Mouse (Mus musculus) neural tube, embryonic 11.5 days (tissue): ENCODE data around the gene Gab1. TPM values are rescaled to one million over a fixed set of nuclear protein-coding genes. Genes with fewer than 3 reads are reported as not detected.

Source experiments
- ATAC-seq: fragments of 200-750 bp; cut with Nextera tagmentation; 2 replicates; pipeline ENCODE4 v1.8.0; 2017; ENCODE audit warnings: moderate number of reproducible peaks, mild to moderate bottlenecking, moderate TSS enrichment, moderate library complexity; ENCODE audit not compliant: insufficient read depth, low FRiP score, low TSS enrichment
- DNase-seq: peaks from one replicate; pipeline ENCODE4 v3.0.0-alpha.2; 2015; ENCODE audit warnings: low spot score
- H3K27ac ChIP-seq: fragments of 300-500 bp; sonication (generic); 2 replicates; pipeline ENCODE4 v1.5.1; 2014; ENCODE audit warnings: low read depth, mild to moderate bottlenecking, low read length
- H3K27me3 ChIP-seq: fragments of 300-500 bp; sonication (generic); 2 replicates; pipeline ENCODE4 v1.6.1; 2014; ENCODE audit warnings: mild to moderate bottlenecking, low read length, mixed read lengths; ENCODE audit not compliant: control insufficient read depth, insufficient read depth
- H3K36me3 ChIP-seq: fragments of 300-500 bp; sonication (generic); 2 replicates; pipeline ENCODE4 v1.6.1; 2014; ENCODE audit warnings: mild to moderate bottlenecking, low read length, moderate library complexity, mixed read lengths; ENCODE audit not compliant: control insufficient read depth, insufficient read depth
- H3K4me1 ChIP-seq: fragments of 300-500 bp; sonication (generic); 2 replicates; pipeline ENCODE4 v1.6.1; 2014; ENCODE audit warnings: low read length, mixed read lengths; ENCODE audit not compliant: control insufficient read depth, insufficient read depth
- H3K4me2 ChIP-seq: fragments of 300-500 bp; sonication (generic); 2 replicates; pipeline ENCODE4 v1.6.1; 2014; ENCODE audit warnings: low read depth, mild to moderate bottlenecking, moderate library complexity
- H3K4me3 ChIP-seq: fragments of 300-500 bp; sonication (generic); 2 replicates; pipeline ENCODE4 v1.5.1; 2014; ENCODE audit warnings: low read depth, low read length
- H3K9ac ChIP-seq: fragments of 300-500 bp; sonication (generic); 2 replicates; pipeline ENCODE4 v1.6.1; 2014; ENCODE audit warnings: mild to moderate bottlenecking, low read length
- H3K9me3 ChIP-seq: fragments of 300-500 bp; sonication (generic); 2 replicates; pipeline ENCODE4 v1.6.1; 2016; ENCODE audit warnings: low read length; ENCODE audit not compliant: control insufficient read depth
- WGBS: fragments of 180-500 bp; shearing (Covaris S2); extraction: QIAGEN DNeasy Blood & Tissue Kit; methylation state at CpG from one replicate; pipeline ENCODE4 v1.1.7; 2014; 5-methylcytosine and 5-hydroxymethylcytosine counted together
- polyA plus RNA-seq: library from polyadenylated mRNA; unstranded; fragments of >200 nt; fragmentation: Nextera tagmentation; extraction: Ambion mirVana; gene quantifications from 2 replicates; pipeline ENCODE4 v1.2.1, GENCODE M21; 2014

Gene Gab1
- polyA plus RNA-seq, 1 experiment from 2014 or later = 24.5 TPM

GRCm38 (mm10) chr8:80784559-80784958 lies 95.8 kb downstream of the Gab1 start:
- Histone ChIP-seq H3K4me1 (no peaks in the 10 kb centered on the region), H3K9me3 (no peaks in the 10 kb centered on the region), H3K9ac (no peak overlapping the region), H3K27ac (no peak overlapping the region), H3K4me3 (no peak overlapping the region), H3K27me3 (no peaks in the 10 kb centered on the region), H3K36me3 (no peaks in the 10 kb centered on the region), H3K4me2 (no peak overlapping the region)
- 94% methylated on average over 9 of the region's 9 CpGs for WGBS
- DNase-seq = no peak
- no peak for ATAC-seq

- ATAC-seq (no peak), DNase-seq (no peak)
- H3K27me3 ChIP-seq = no peaks in the 10 kb centered on the region
- no peak overlapping the region for H3K9ac ChIP-seq
- H3K4me2 ChIP-seq = no peak overlapping the region
- no peak overlapping the region for H3K27ac ChIP-seq
- H3K4me1 ChIP-seq = no peaks in the 10 kb centered on the region
- no peaks in the 10 kb centered on the region for H3K9me3 ChIP-seq
- WGBS = 88% methylated on average over 4 of the region's 4 CpGs
- H3K4me3 ChIP-seq = no peak overlapping the region
- no peaks in the 10 kb centered on the region for H3K36me3 ChIP-seq
These were observed 97.0 kb downstream of the Gab1 start for GRCm38 (mm10) chr8:80783271-80783670.

GRCm38 (mm10) chr8:80781338-80781737 lies 99.0 kb downstream of the Gab1 start:
- H3K27ac ChIP-seq = no peak overlapping the region
- H3K27me3 ChIP-seq = no peaks in the 10 kb centered on the region
- ATAC-seq = no peak
- no peaks in the 10 kb centered on the region for H3K9me3 ChIP-seq
- H3K4me2 ChIP-seq = no peak overlapping the region
- no peak overlapping the region for H3K4me3 ChIP-seq
- WGBS = 71% methylated on average over 10 of the region's 10 CpGs
- H3K4me1 ChIP-seq = no peaks in the 10 kb centered on the region
- H3K9ac ChIP-seq = no peak overlapping the region
- peaks cover 4% of the 10 kb centered on the region; the same call in 1 of the 2 replicates for H3K36me3 ChIP-seq
- DNase-seq = no peak

- DNase-seq = no peak
- WGBS = 94% methylated on average over 4 of the region's 4 CpGs
These were observed 100.0 kb downstream of the Gab1 start for GRCm38 (mm10) chr8:80780271-80780670.

GRCm38 (mm10) chr8:80776436-80776835 lies 103.9 kb downstream of the Gab1 start:
- DNase-seq (no peak), ATAC-seq (no peak)
- Histone ChIP-seq H3K9ac (no peak overlapping the region), H3K36me3 (peaks cover 6% of the 10 kb centered on the region; the same call in 1 of the 2 replicates), H3K9me3 (no peaks in the 10 kb centered on the region), H3K4me2 (no peak overlapping the region), H3K4me1 (no peaks in the 10 kb centered on the region), H3K27me3 (no peaks in the 10 kb centered on the region), H3K4me3 (no peak overlapping the region), H3K27ac (no peak overlapping the region)
- 79% methylated on average over 8 of the region's 8 CpGs for WGBS

More at GRCm38 (mm10) chr8:80780271-80780670, 100.0 kb downstream of the Gab1 start:
- ATAC-seq = no peak
- Histone ChIP-seq H3K4me3 (no peak overlapping the region), H3K27me3 (no peaks in the 10 kb centered on the region), H3K4me2 (no peak overlapping the region), H3K4me1 (no peaks in the 10 kb centered on the region), H3K27ac (no peak overlapping the region), H3K9ac (no peak overlapping the region), H3K9me3 (no peaks in the 10 kb centered on the region), H3K36me3 (peaks cover 4% of the 10 kb centered on the region; the same call in 1 of the 2 replicates)

GRCm38 (mm10) chr8:80772732-80773460 lies 107.4 kb downstream of the Gab1 start:
- Histone ChIP-seq H3K9ac (no peak overlapping the region), H3K4me3 (no peak overlapping the region), H3K4me2 (no peak overlapping the region), H3K36me3 (peaks cover 8% of the 10 kb centered on the region; the same call in 1 of the 2 replicates), H3K4me1 (no peaks in the 10 kb centered on the region), H3K27ac (no peak overlapping the region), H3K9me3 (no peaks in the 10 kb centered on the region), H3K27me3 (no peaks in the 10 kb centered on the region)
- DNase-seq (no peak), ATAC-seq (no peak)
- WGBS = 89% methylated on average over 4 of the region's 4 CpGs

- DNase-seq (no peak), ATAC-seq (no peak)
- H3K4me3 ChIP-seq = no peak overlapping the region
- no peaks in the 10 kb centered on the region for H3K27me3 ChIP-seq
- H3K4me1 ChIP-seq = no peaks in the 10 kb centered on the region
- WGBS = 93% methylated on average over 6 of the region's 6 CpGs
- peaks cover 6% of the 10 kb centered on the region for H3K36me3 ChIP-seq
- no peaks in the 10 kb centered on the region for H3K9me3 ChIP-seq
- no peak overlapping the region for H3K27ac ChIP-seq
- no peak overlapping the region for H3K4me2 ChIP-seq
- no peak overlapping the region for H3K9ac ChIP-seq
These were observed 111.9 kb downstream of the Gab1 start for GRCm38 (mm10) chr8:80768451-80768850.

- Histone ChIP-seq H3K4me2 (no peak overlapping the region), H3K27me3 (no peaks in the 10 kb centered on the region), H3K9ac (no peak overlapping the region), H3K4me1 (no peaks in the 10 kb centered on the region), H3K4me3 (no peak overlapping the region), H3K9me3 (no peaks in the 10 kb centered on the region), H3K36me3 (no peaks in the 10 kb centered on the region), H3K27ac (no peak overlapping the region)
- ATAC-seq = peak; percentile 86
- peak; percentile 82 for DNase-seq
- WGBS = 31% methylated on average over 9 of the region's 9 CpGs
These were observed 127.2 kb downstream of the Gab1 start for GRCm38 (mm10) chr8:80753017-80753715.

- Histone ChIP-seq H3K4me2 (no peak overlapping the region), H3K9me3 (no peaks in the 10 kb centered on the region), H3K4me3 (no peak overlapping the region), H3K4me1 (no peaks in the 10 kb centered on the region), H3K9ac (no peak overlapping the region), H3K27ac (no peak overlapping the region), H3K36me3 (no peaks in the 10 kb centered on the region), H3K27me3 (no peaks in the 10 kb centered on the region)
- ATAC-seq (no peak), DNase-seq (no peak)
- 75% methylated on average over 7 of the region's 7 CpGs for WGBS
These were observed 127.9 kb downstream of the Gab1 start for GRCm38 (mm10) chr8:80752429-80752828.
